Comparison of ENCODE assay signal across 22 mouse cellular contexts in genomic region chr5:136181197-136181596, GRCm38 (mm10). TPM values are rescaled to one million over a fixed set of nuclear protein-coding genes. Genes with fewer than 3 reads are reported as not detected.
DNase-seq lines count a peak whose midpoint lies in the region; ATAC-seq lines count a peak whose summit lies in the region.
"Had no signal": no experiment of that assay in that cellular context is flagged by ENCODE, and none has a peak within 500 bp of the region (broad histone marks: within the 10 kb centered on the region; RNA-seq: fewer than 3 reads in every experiment).

No protein-coding gene starts in this region.

- no peaks in the 10 kb centered on the region for H3K9me3 ChIP-seq in embryonic facial prominence, embryonic 13.5 days
- no peaks in the 10 kb centered on the region for H3K9me3 ChIP-seq in embryonic facial prominence, embryonic 10.5 days
- H3K9me3 ChIP-seq in midbrain, embryonic 11.5 days (ENCODE audit: control insufficient read depth, low read length) = no peaks in the 10 kb centered on the region
- H3K9me3 ChIP-seq in midbrain, embryonic 15.5 days = no peaks in the 10 kb centered on the region
- H3K9me3 ChIP-seq: embryonic facial prominence, embryonic 12.5 days; forebrain, embryonic 12.5 days; forebrain, embryonic 15.5 days; hindbrain, embryonic 12.5 days; hindbrain, embryonic 15.5 days had no signal

- H3K4me1 ChIP-seq in embryonic facial prominence, embryonic 13.5 days = no peaks in the 10 kb centered on the region
- no peaks in the 10 kb centered on the region for H3K4me1 ChIP-seq in embryonic facial prominence, embryonic 10.5 days
- H3K4me1 ChIP-seq in midbrain, embryonic 11.5 days (ENCODE audit: control insufficient read depth, insufficient read depth, low read length) = no peaks in the 10 kb centered on the region
- no peaks in the 10 kb centered on the region for H3K4me1 ChIP-seq in midbrain, embryonic 15.5 days
- H3K4me1 ChIP-seq: embryonic facial prominence, embryonic 12.5 days; forebrain, embryonic 12.5 days; forebrain, embryonic 15.5 days; hindbrain, embryonic 12.5 days; hindbrain, embryonic 15.5 days had no signal

- H3K4me2 ChIP-seq in embryonic facial prominence, embryonic 13.5 days = no peak overlapping the region
- H3K4me2 ChIP-seq in midbrain, embryonic 11.5 days = no peak overlapping the region
- H3K4me2 ChIP-seq in midbrain, embryonic 15.5 days = no peak overlapping the region
- H3K4me2 ChIP-seq: embryonic facial prominence, embryonic 12.5 days; forebrain, embryonic 12.5 days; forebrain, embryonic 15.5 days; heart, embryonic 11.5 days; hindbrain, embryonic 12.5 days; hindbrain, embryonic 15.5 days had no signal

- H3K4me3 ChIP-seq in embryonic facial prominence, embryonic 13.5 days = no peak overlapping the region
- no peak overlapping the region for H3K4me3 ChIP-seq in embryonic facial prominence, embryonic 10.5 days
- H3K4me3 ChIP-seq in midbrain, embryonic 11.5 days (ENCODE audit: low read depth, low read length) = no peak overlapping the region
- H3K4me3 ChIP-seq in midbrain, embryonic 15.5 days = no peak overlapping the region
- H3K4me3 ChIP-seq: embryonic facial prominence, embryonic 12.5 days; erythroblast, embryonic 14.5 days; forebrain, embryonic 12.5 days; forebrain, embryonic 15.5 days; gastrocnemius, adult 2 months; hindbrain, embryonic 12.5 days; hindbrain, embryonic 15.5 days had no signal

- DNase-seq in embryonic facial prominence, embryonic 10.5 days (ENCODE audit: low spot score) = no peak
- DNase-seq in layer of hippocampus, adult 18-20 months (ENCODE audit: low spot score in 2 of 2) = peak; percentile 45 to 74
- DNase-seq in layer of hippocampus, postnatal 25 days (ENCODE audit: extremely low spot score in 1 of 2, low spot score in 1 of 2) = no peak
- DNase-seq in midbrain, embryonic 11.5 days (ENCODE audit: low spot score, missing footprints) = peak; percentile 37
- DNase-seq: adrenal gland, adult 8-10 months; adrenal gland, postnatal 25 days; cerebellum, adult 18-20 months; cerebellum, adult 9-10 months; cerebellum, postnatal 14 days; gastrocnemius, adult 2 months; gastrocnemius, postnatal 14 days; heart, adult 11 months had no signal

- 90% methylated on average over 6 of the region's 6 CpGs for WGBS in embryonic facial prominence, embryonic 13.5 days
- WGBS in embryonic facial prominence, embryonic 10.5 days = 94% methylated on average over 6 of the region's 6 CpGs
- 83% methylated on average over 6 of the region's 6 CpGs for WGBS in midbrain, embryonic 11.5 days
- WGBS in midbrain, embryonic 15.5 days = 92% methylated on average over 6 of the region's 6 CpGs

- peak overlapping the region; percentile 16; the same call in 1 of the 2 replicates for H3K9ac ChIP-seq in embryonic facial prominence, embryonic 13.5 days
- no peak overlapping the region for H3K9ac ChIP-seq in midbrain, embryonic 11.5 days (ENCODE audit: low read length)
- no peak overlapping the region for H3K9ac ChIP-seq in midbrain, embryonic 15.5 days
- H3K9ac ChIP-seq: embryonic facial prominence, embryonic 12.5 days; forebrain, embryonic 12.5 days; forebrain, embryonic 15.5 days; hindbrain, embryonic 12.5 days; hindbrain, embryonic 15.5 days had no signal

- H3K36me3 ChIP-seq in embryonic facial prominence, embryonic 13.5 days = peaks cover 86% of the 10 kb centered on the region
- H3K36me3 ChIP-seq in embryonic facial prominence, embryonic 10.5 days (replicated peaks) = peaks cover 97% of the 10 kb centered on the region
- H3K36me3 ChIP-seq in midbrain, embryonic 11.5 days (ENCODE audit: control insufficient read depth, insufficient read depth, low read length) = peaks cover 8% of the 10 kb centered on the region
- peaks cover 41% of the 10 kb centered on the region for H3K36me3 ChIP-seq in midbrain, embryonic 15.5 days (replicated peaks)

- H3K27ac ChIP-seq in embryonic facial prominence, embryonic 13.5 days = no peak overlapping the region
- no peak overlapping the region for H3K27ac ChIP-seq in embryonic facial prominence, embryonic 10.5 days (replicated peaks)
- H3K27ac ChIP-seq in midbrain, embryonic 11.5 days (ENCODE audit: low read depth, low read length) = no peak overlapping the region
- no peak overlapping the region for H3K27ac ChIP-seq in midbrain, embryonic 15.5 days
- H3K27ac ChIP-seq: embryonic facial prominence, embryonic 12.5 days; forebrain, embryonic 12.5 days; forebrain, embryonic 15.5 days; gastrocnemius, adult 2 months; hindbrain, embryonic 12.5 days; hindbrain, embryonic 15.5 days had no signal

- no peak for ATAC-seq in embryonic facial prominence, embryonic 13.5 days (ENCODE audit: insufficient number of reproducible peaks, insufficient read depth, low FRiP score, low TSS enrichment, low read depth)
- ATAC-seq in midbrain, embryonic 11.5 days (ENCODE audit: low FRiP score) = no peak
- no peak for ATAC-seq in midbrain, embryonic 15.5 days (replicated peaks)
- ATAC-seq: activated CD4-positive, CD25-positive, alpha-beta regulatory T cell, adult 4 months; forebrain, embryonic 15.5 days had no signal

- no peaks in the 10 kb centered on the region for H3K27me3 ChIP-seq in embryonic facial prominence, embryonic 13.5 days
- no peaks in the 10 kb centered on the region for H3K27me3 ChIP-seq in embryonic facial prominence, embryonic 10.5 days (replicated peaks; ENCODE audit: low read depth, poor library complexity, severe bottlenecking)
- no peaks in the 10 kb centered on the region for H3K27me3 ChIP-seq in midbrain, embryonic 11.5 days (ENCODE audit: control insufficient read depth, insufficient read depth, low read length)
- H3K27me3 ChIP-seq in midbrain, embryonic 15.5 days (replicated peaks) = no peaks in the 10 kb centered on the region
- H3K27me3 ChIP-seq: embryonic facial prominence, embryonic 12.5 days; forebrain, embryonic 12.5 days; forebrain, embryonic 15.5 days; hindbrain, embryonic 12.5 days; hindbrain, embryonic 15.5 days had no signal

RNA-seq across cellular contexts. Expression of gene Orai2, which starts 10.7 kb away (rescaled TPM):
- polyA plus RNA-seq in embryonic facial prominence, embryonic 13.5 days (2015; fragmentation: Nextera tagmentation; extraction: Ambion mirVana) = 13.3 and 17.7 TPM in 2 replicates
- polyA plus RNA-seq in embryonic facial prominence, embryonic 10.5 days (2016; fragmentation: Nextera tagmentation; extraction: Ambion mirVana) = 7.4 and 8.2 TPM in 2 replicates
- 100 to 1,000 TPM; 121 to 132 TPM for total RNA-seq in layer of hippocampus, adult 18-20 months (2021)
- total RNA-seq in layer of hippocampus, postnatal 25 days (2021) = 100 to 1,000 TPM; 136 to 151 TPM
- 7.5 and 8.5 TPM in 2 replicates for polyA plus RNA-seq in midbrain, embryonic 11.5 days (2014; fragmentation: Nextera tagmentation; extraction: Ambion mirVana)
- 52.0 and 53.2 TPM in 2 replicates for polyA plus RNA-seq in midbrain, embryonic 15.5 days (2015; fragmentation: Nextera tagmentation; extraction: Ambion mirVana)

RNA-seq across cellular contexts. Expression of gene Prkrip1, which starts 17.6 kb away (rescaled TPM):
- polyA plus RNA-seq in embryonic facial prominence, embryonic 13.5 days (2015; fragmentation: Nextera tagmentation; extraction: Ambion mirVana) = 53.0 and 57.5 TPM in 2 replicates
- 68.6 and 76.8 TPM in 2 replicates for polyA plus RNA-seq in embryonic facial prominence, embryonic 10.5 days (2016; fragmentation: Nextera tagmentation; extraction: Ambion mirVana)
- total RNA-seq in layer of hippocampus, adult 18-20 months (2021) = 10 to 100 TPM; 38.4 to 45.9 TPM
- 10 to 100 TPM; 32.8 to 42.6 TPM for total RNA-seq in layer of hippocampus, postnatal 25 days (2021)
- 74.2 and 87.6 TPM in 2 replicates for polyA plus RNA-seq in midbrain, embryonic 11.5 days (2014; fragmentation: Nextera tagmentation; extraction: Ambion mirVana)
- polyA plus RNA-seq in midbrain, embryonic 15.5 days (2015; fragmentation: Nextera tagmentation; extraction: Ambion mirVana) = 54.8 and 55.6 TPM in 2 replicates

RNA-seq across cellular contexts. Expression of gene Alkbh4, which starts 45.3 kb away (rescaled TPM):
- 26.1 and 27.1 TPM in 2 replicates for polyA plus RNA-seq in embryonic facial prominence, embryonic 13.5 days (2015; fragmentation: Nextera tagmentation; extraction: Ambion mirVana)
- polyA plus RNA-seq in embryonic facial prominence, embryonic 10.5 days (2016; fragmentation: Nextera tagmentation; extraction: Ambion mirVana) = 26.3 and 29.1 TPM in 2 replicates
- 10 to 100 TPM; 11.0 to 11.4 TPM for total RNA-seq in layer of hippocampus, adult 18-20 months (2021)
- total RNA-seq in layer of hippocampus, postnatal 25 days (2021) = 10 to 100 TPM; 10.1 to 12.0 TPM
- 15.7 and 18.9 TPM in 2 replicates for polyA plus RNA-seq in midbrain, embryonic 11.5 days (2014; fragmentation: Nextera tagmentation; extraction: Ambion mirVana)
- 22.3 and 22.8 TPM in 2 replicates for polyA plus RNA-seq in midbrain, embryonic 15.5 days (2015; fragmentation: Nextera tagmentation; extraction: Ambion mirVana)

RNA-seq across cellular contexts. Expression of gene Lrwd1, which starts 45.3 kb away (rescaled TPM):
- polyA plus RNA-seq in embryonic facial prominence, embryonic 13.5 days (2015; fragmentation: Nextera tagmentation; extraction: Ambion mirVana) = 41.7 and 42.1 TPM in 2 replicates
- 59.7 and 62.4 TPM in 2 replicates for polyA plus RNA-seq in embryonic facial prominence, embryonic 10.5 days (2016; fragmentation: Nextera tagmentation; extraction: Ambion mirVana)
- total RNA-seq in layer of hippocampus, adult 18-20 months (2021) = 10 to 100 TPM; 14.6 to 14.9 TPM
- 10 to 100 TPM; 11.9 to 15.9 TPM for total RNA-seq in layer of hippocampus, postnatal 25 days (2021)
- 36.0 and 40.9 TPM in 2 replicates for polyA plus RNA-seq in midbrain, embryonic 11.5 days (2014; fragmentation: Nextera tagmentation; extraction: Ambion mirVana)
- polyA plus RNA-seq in midbrain, embryonic 15.5 days (2015; fragmentation: Nextera tagmentation; extraction: Ambion mirVana) = 28.6 and 30.7 TPM in 2 replicates

Comparison
In these comparisons a context has a peak if more than half of its experiments do, and no peak if none do; other contexts are left out.
1. DNase-seq: peak in layer of hippocampus, adult 18-20 months (2 of 2) and midbrain, embryonic 11.5 days (single experiment); none in embryonic facial prominence, embryonic 10.5 days (single experiment) and layer of hippocampus, postnatal 25 days (0 of 2).